Mouse (Mus musculus) WW6 (cell line): ENCODE measurements around the gene Gm29776.

Experiments used
- DNase-seq: peaks from one replicate; pipeline ENCODE4 v3.0.0-alpha.2; 2013; ENCODE audit warnings: low read depth, low spot score

The Gm29776 gene

GRCm38 (mm10) chr14:54698733-54699132 lies at the start of gene Gm29776:
Gene Gm29776 (minus strand): TSS chr14:54698833.
- no peak for DNase-seq

- no peak for DNase-seq
Measured at GRCm38 (mm10) chr14:54746038-54746437, 47.4 kb upstream of the Gm29776 start.

GRCm38 (mm10) chr14:54744473-54744872 lies 45.8 kb upstream of the Gm29776 start:
- no peak for DNase-seq

GRCm38 (mm10) chr14:54742375-54742774 lies 43.7 kb upstream of the Gm29776 start:
- no peak for DNase-seq

GRCm38 (mm10) chr14:54741721-54742120 lies 43.1 kb upstream of the Gm29776 start:
- no peak for DNase-seq

- DNase-seq: no peak
Measured at GRCm38 (mm10) chr14:54737634-54738033, 39.0 kb upstream of the Gm29776 start.

- DNase-seq: no peak
Measured at GRCm38 (mm10) chr14:54736555-54737552, 38.2 kb upstream of the Gm29776 start.

- no peak for DNase-seq
Measured at GRCm38 (mm10) chr14:54735221-54735620, 36.6 kb upstream of the Gm29776 start.

- no peak for DNase-seq
Measured at GRCm38 (mm10) chr14:54734004-54734403, 35.4 kb upstream of the Gm29776 start.

GRCm38 (mm10) chr14:54732206-54732605 lies 33.6 kb upstream of the Gm29776 start:
- no peak for DNase-seq

- DNase-seq: no peak
Measured at GRCm38 (mm10) chr14:54730305-54730704, 31.7 kb upstream of the Gm29776 start.

GRCm38 (mm10) chr14:54728823-54729653 lies 30.4 kb upstream of the Gm29776 start:
- DNase-seq: no peak

GRCm38 (mm10) chr14:54727565-54727964 lies 28.9 kb upstream of the Gm29776 start:
- no peak for DNase-seq

GRCm38 (mm10) chr14:54724049-54724448 lies 25.4 kb upstream of the Gm29776 start:
- no peak for DNase-seq

- no peak for DNase-seq
Measured at GRCm38 (mm10) chr14:54721711-54722110, 23.1 kb upstream of the Gm29776 start.

GRCm38 (mm10) chr14:54720654-54721350 lies 22.2 kb upstream of the Gm29776 start:
- DNase-seq: no peak

GRCm38 (mm10) chr14:54720041-54720440 lies 21.4 kb upstream of the Gm29776 start:
- no peak for DNase-seq

- no peak for DNase-seq
Measured at GRCm38 (mm10) chr14:54715402-54715801, 16.8 kb upstream of the Gm29776 start.

- no peak for DNase-seq
Measured at GRCm38 (mm10) chr14:54714617-54715081, 16.0 kb upstream of the Gm29776 start.

- peak; percentile 46 for DNase-seq
Measured at GRCm38 (mm10) chr14:54714121-54714520, 15.5 kb upstream of the Gm29776 start.

GRCm38 (mm10) chr14:54712861-54713260 lies 14.2 kb upstream of the Gm29776 start:
- no peak for DNase-seq

- DNase-seq: no peak
Measured at GRCm38 (mm10) chr14:54712074-54712473, 13.4 kb upstream of the Gm29776 start, which contains the start of gene Cebpe. Gene Cebpe (minus strand): TSS chr14:54712174.
